Mouse (Mus musculus) heart, embryonic 14.5 days (tissue): ENCODE results near the gene Hist1h2bn. TPM values are rescaled to one million over a fixed set of nuclear protein-coding genes. Genes with fewer than 3 reads are reported as not detected.
"Not testable (repeated sequence)": the region's sequence is repeated elsewhere in the genome, so short reads cannot be mapped to it uniquely, and the experiment has no call there.

Experiments used
- ATAC-seq: fragments of 200-750 bp; cut with Nextera tagmentation; 2 replicates; pipeline ENCODE4 v1.8.0; 2017; ENCODE audit warnings: low read depth, moderate TSS enrichment; ENCODE audit not compliant: insufficient number of reproducible peaks, insufficient read depth, low FRiP score
- H3K27ac ChIP-seq, 2 experiments: fragments of 200-500 bp in 1 of 2; fragments of 300-500 bp in 1 of 2; sonication (generic) in 1 of 2; replicated peaks in 1 of 2; 2 replicates each; pipeline ENCODE4 v1.5.1; 2012 to 2014; ENCODE audit warnings: low read depth in 2 of 2, low read length in 2 of 2, control low read depth in 1 of 2, mild to moderate bottlenecking in 1 of 2, mixed read lengths in 1 of 2; ENCODE audit not compliant: control insufficient read depth in 1 of 2, insufficient read depth in 1 of 2
- H3K27me3 ChIP-seq: fragments of 300-500 bp; sonication (generic); 2 replicates; pipeline ENCODE4 v1.6.1; 2014; ENCODE audit warnings: mild to moderate bottlenecking, low read length, control low read depth; ENCODE audit not compliant: control insufficient read depth, insufficient read depth
- H3K36me3 ChIP-seq: fragments of 300-500 bp; sonication (generic); 2 replicates; pipeline ENCODE4 v1.6.1; 2014; ENCODE audit warnings: mild to moderate bottlenecking, control low read depth, low read length, mixed read lengths; ENCODE audit not compliant: control insufficient read depth, insufficient read depth
- H3K4me1 ChIP-seq, 2 experiments: fragments of 200-500 bp in 1 of 2; fragments of 300-500 bp in 1 of 2; sonication (generic) in 1 of 2; 2 replicates each; pipeline ENCODE4 v1.6.1; 2012 to 2014; ENCODE audit warnings: low read length in 2 of 2, control low read depth in 1 of 2, mixed read lengths in 1 of 2; ENCODE audit not compliant: control insufficient read depth in 2 of 2, insufficient read depth in 2 of 2
- H3K4me2 ChIP-seq: fragments of 300-500 bp; sonication (generic); 2 replicates; pipeline ENCODE4 v1.6.1; 2014; ENCODE audit warnings: mild to moderate bottlenecking, low read length
- H3K4me3 ChIP-seq, 2 experiments: fragments of 200-500 bp in 1 of 2; fragments of 300-500 bp in 1 of 2; sonication (generic) in 1 of 2; 2 replicates each; pipeline ENCODE4 v1.5.1; 2012 to 2014; ENCODE audit warnings: low read length in 2 of 2, mild to moderate bottlenecking in 2 of 2, control low read depth in 1 of 2, low read depth in 1 of 2, moderate library complexity in 1 of 2; ENCODE audit not compliant: control insufficient read depth in 1 of 2, insufficient read depth in 1 of 2
- H3K9ac ChIP-seq: fragments of 300-500 bp; sonication (generic); 2 replicates; pipeline ENCODE4 v1.6.1; 2014; ENCODE audit warnings: mild to moderate bottlenecking, low read length
- H3K9me3 ChIP-seq: fragments of 300-500 bp; sonication (generic); 2 replicates; pipeline ENCODE4 v1.6.1; 2016; ENCODE audit warnings: low read length, control low read depth; ENCODE audit not compliant: control insufficient read depth
- WGBS: fragments of 180-500 bp; shearing (Covaris S2); extraction: QIAGEN DNeasy Blood & Tissue Kit; methylation state at CpG from one replicate; pipeline ENCODE4 v1.1.7; 2014; 5-methylcytosine and 5-hydroxymethylcytosine counted together
- polyA plus RNA-seq: library from polyadenylated mRNA; unstranded; fragments of >200 nt; fragmentation: Nextera tagmentation; extraction: Ambion mirVana; gene quantifications from 2 replicates; pipeline ENCODE4 v1.2.1, GENCODE M21; 2014

The Hist1h2bn gene
- polyA plus RNA-seq, 1 experiment from 2014 or later = 2.2 TPM

DNA sequence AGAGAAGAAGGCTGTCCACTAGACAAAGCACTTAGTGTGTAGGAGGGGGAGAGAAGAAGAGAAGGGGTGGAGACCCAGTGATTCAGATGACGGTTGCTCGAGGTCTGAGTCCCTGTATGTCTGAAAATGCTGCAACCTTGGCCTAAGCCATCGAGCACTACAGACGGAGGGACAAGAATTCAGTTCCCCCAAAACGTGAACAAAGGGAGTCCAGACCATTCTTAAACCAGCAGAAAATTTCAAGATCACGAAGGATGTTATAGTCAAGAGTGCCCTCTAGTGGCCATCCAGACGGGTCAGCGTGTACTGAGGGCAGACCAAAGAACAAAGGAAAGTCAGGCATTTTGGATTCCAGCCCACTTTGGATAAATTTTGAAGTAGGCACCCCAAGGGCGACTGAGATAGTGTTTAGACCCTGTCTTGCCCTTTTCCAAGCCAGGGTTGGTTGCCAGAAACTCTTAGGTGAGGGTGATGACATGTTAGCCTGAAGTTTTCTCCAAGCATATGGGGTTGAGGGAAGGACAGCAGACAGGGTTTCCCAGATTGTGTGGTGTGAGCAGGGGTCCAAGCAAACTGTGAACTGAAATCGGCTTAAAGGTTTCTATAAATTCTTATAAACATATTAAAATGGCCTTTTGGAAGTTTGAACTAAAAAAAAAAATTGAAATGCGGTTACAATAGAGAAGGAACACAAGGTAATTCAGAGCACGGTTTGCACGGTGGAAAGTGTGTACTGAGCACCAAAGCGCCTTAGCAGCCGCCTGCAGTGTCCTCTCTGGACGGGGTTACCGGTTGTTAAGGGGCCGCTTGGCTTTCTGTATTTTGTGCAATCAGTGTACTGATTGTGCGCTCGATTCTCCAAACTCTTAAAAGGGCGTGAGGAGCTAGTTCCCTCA, 19.7 kb upstream of the Hist1h2bn start:
- H3K4me2 ChIP-seq = peak overlapping the region; percentile 73
- peak overlapping the region; percentile 80 to 92 for H3K27ac ChIP-seq
- H3K9me3 ChIP-seq = no peaks in the 10 kb centered on the region
- WGBS = under 1% methylated on average over 21 of the region's 21 CpGs
- H3K4me3 ChIP-seq = peak overlapping the region; percentile 47 to 51
- ATAC-seq = peak; percentile 64
- H3K36me3 ChIP-seq = no peaks in the 10 kb centered on the region
- peak overlapping the region; percentile 79 for H3K9ac ChIP-seq
- H3K27me3 ChIP-seq = no peaks in the 10 kb centered on the region
- peaks cover 0 to 6% of the 10 kb centered on the region in 2 experiments; a peak in 1 of 4 replicates for H3K4me1 ChIP-seq

DNA sequence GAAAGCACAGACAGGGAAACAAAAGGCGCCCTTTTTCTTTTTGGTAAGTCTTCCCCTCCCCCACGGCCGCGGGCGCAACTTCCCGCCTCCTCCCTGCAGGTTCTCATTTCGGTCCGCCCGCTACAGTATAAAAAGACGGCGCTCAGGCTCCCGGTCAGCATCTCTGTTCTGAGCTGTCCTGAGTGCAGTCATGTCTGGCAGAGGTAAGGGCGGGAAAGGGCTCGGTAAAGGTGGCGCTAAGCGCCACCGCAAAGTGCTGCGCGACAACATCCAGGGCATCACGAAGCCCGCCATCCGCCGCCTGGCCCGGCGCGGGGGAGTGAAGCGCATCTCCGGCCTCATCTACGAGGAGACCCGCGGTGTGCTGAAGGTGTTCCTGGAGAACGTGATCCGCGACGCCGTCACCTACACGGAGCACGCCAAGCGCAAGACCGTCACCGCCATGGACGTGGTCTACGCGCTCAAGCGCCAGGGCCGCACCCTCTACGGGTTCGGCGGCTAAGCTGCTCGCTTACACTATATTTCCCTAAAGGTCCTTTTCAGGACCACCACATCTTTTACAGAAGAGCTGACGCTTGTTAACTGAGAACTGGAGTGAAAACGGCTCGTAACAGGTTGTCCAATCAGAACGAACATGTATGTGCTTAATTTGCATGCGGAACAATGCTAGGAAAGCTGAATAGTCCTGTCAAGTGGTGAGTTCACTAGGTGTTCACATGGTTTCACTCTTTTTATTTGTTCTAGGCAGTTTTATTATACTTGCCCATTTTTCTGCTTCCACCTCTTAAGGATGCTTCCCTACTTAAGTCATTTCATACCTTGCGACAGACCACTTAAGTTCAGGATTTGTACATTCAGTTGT, 18.8 kb upstream of the Hist1h2bn start, which contains the start of gene Hist1h4j:
Gene Hist1h4j (plus strand): TSS at position 159 of the 862 bp plus-strand sequence.
- H3K36me3 ChIP-seq, H3K27me3 ChIP-seq, H3K4me1 ChIP-seq, H3K9me3 ChIP-seq: not testable (repeated sequence)
- H3K4me3 ChIP-seq = peak within 1 kb of the TSS; percentile 47 to 51
- peak within 1 kb of the TSS; percentile 79 for H3K9ac ChIP-seq
- under 1% methylated on average over 38 of the region's 56 CpGs for WGBS
- H3K4me2 ChIP-seq = peak within 1 kb of the TSS; percentile 73
- ATAC-seq = peak; percentile 84
- H3K27ac ChIP-seq = peak within 1 kb of the TSS; percentile 80 to 92

DNA sequence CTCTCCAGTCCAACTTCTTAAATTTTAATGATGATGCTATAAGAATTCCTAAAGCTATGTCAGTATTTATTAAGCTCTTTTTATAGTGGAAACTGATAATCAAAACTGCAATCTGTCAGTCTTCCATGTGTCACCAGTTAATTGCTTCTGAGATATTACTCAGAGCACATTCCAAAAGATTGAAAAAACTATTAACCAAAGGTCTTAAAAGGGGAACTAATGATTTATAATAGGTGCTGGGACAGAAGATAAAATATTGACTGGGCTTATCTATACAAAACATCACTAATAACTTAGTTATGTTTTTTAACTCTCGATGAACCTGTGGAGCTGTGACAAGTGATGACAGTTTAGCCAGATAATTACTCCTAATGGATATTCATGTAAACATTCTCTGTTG, 8.9 kb upstream of the Hist1h2bn start:
- no peak overlapping the region for H3K4me3 ChIP-seq

DNA sequence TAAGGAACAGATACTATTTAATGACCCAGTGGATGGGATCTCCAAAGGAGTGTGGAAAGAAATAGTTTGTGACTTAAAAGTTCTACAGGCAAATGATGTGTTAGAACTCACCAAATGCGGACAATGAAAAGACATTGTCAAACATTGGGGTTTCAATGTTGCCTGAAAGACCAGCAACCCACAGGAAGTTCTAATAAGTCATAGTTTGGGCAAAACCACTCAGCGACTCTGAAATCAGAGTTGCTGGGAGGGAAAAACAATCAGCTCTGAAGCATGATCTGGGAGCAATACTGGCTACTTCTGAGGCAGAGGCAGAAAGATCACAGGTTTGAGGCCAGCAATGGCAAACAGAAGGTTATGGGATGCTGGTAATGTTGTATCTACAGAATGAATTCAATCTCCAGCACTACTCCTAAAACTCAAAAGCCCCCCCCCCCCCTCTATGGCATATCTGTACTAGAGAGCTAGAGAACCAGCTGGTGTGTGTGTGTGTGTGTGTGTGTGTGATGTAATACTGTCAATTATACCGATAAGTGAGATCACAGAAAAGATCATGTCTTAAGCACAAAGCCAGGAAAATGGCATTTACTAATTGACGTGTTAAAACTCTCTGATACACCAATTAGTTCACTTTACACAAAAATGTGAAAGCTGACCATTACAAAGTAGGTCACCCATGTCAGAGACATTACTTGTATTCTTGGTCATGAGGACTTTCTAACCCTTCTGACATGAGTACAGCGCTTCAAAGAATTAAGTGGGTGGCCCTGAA, 4.3 kb upstream of the Hist1h2bn start:
- Histone ChIP-seq H3K27me3 (no peaks in the 10 kb centered on the region), H3K27ac (peak overlapping the region; percentile 77 to 85; a peak in 3 of 4 replicates), H3K4me2 (peak overlapping the region; percentile 67), H3K4me1 (peaks cover 2 to 25% of the 10 kb centered on the region in 2 experiments; a peak in 3 of 4 replicates), H3K36me3 (no peaks in the 10 kb centered on the region), H3K9me3 (no peaks in the 10 kb centered on the region), H3K4me3 (peak overlapping the region; percentile 47 to 65), H3K9ac (peak overlapping the region; percentile 75)
- 10% methylated on average over 5 of the region's 5 CpGs for whole genome bisulfite sequencing
- ATAC-seq = no peak

More for the DNA sequence above, 8.9 kb upstream of the Hist1h2bn start:
- Histone ChIP-seq H3K27me3 (no peaks in the 10 kb centered on the region), H3K4me1 (peaks cover 2 to 5% of the 10 kb centered on the region in 2 experiments; a peak in 1 of 4 replicates), H3K9me3 (no peaks in the 10 kb centered on the region), H3K9ac (no peak overlapping the region), H3K4me2 (no peak overlapping the region), H3K27ac (no peak overlapping the region), H3K36me3 (no peaks in the 10 kb centered on the region)
- 78% methylated on average over 1 of the region's 1 CpGs for WGBS
- ATAC-seq = no peak

DNA sequence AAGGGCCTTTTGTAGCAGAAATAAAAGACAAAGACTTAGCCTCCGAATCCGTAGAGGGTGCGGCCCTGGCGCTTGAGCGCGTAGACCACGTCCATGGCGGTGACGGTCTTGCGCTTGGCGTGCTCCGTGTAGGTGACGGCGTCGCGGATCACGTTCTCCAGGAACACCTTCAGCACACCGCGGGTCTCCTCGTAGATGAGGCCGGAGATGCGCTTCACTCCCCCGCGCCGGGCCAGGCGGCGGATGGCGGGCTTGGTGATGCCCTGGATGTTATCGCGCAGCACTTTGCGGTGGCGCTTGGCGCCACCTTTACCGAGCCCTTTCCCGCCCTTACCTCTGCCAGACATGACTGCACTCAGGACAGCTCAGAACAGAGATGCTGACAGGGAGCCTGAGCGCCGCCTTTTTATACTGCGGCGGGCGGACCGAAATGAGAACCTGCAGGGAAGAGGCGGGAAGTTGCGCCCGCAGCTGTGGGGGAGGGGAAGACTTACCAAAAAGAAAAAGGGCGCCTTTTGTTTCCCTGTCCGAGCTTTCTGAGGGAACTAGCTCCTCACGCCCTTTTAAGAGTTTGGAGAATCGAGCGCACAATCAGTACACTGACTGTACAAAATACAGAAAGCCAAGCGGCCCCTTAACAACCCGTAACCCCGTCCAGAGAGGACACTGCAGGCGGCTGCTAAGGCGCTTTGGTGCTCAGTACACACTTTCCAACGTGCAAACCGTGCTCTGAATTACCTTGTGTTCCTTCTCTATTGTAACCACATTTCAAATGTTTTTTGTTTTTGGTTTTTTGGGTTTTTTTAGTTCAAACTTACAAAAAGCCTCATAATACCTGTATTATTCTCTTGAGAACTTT, 3.5 kb upstream of the Hist1h2bn start, which contains the start of gene Hist1h4k:
Gene Hist1h4k (minus strand): TSS at position 347 of the 859 bp plus-strand sequence.
- under 1% methylated on average over 37 of the region's 56 CpGs for WGBS
- not testable (repeated sequence) for H3K27me3 ChIP-seq, H3K9me3 ChIP-seq, H3K36me3 ChIP-seq
- peak within 1 kb of the TSS; percentile 67 for H3K4me2 ChIP-seq
- H3K9ac ChIP-seq = peak within 1 kb of the TSS; percentile 75
- peak within 1 kb of the TSS; percentile 47 to 65 for H3K4me3 ChIP-seq
- peak within 1 kb of the TSS; percentile 85 to 92 for H3K27ac ChIP-seq
- peak; percentile 70 for ATAC-seq
- H3K4me1 ChIP-seq = peaks cover 2 to 25% of the 10 kb centered on the region in 2 experiments; a peak in 3 of 4 replicates

GRCm38 (mm10) chr13:21751417-21751816, 2.5 kb upstream of the Hist1h2bn start:
- H3K9me3 ChIP-seq = no peaks in the 10 kb centered on the region
- peaks cover 2 to 28% of the 10 kb centered on the region in 2 experiments; a peak in 3 of 4 replicates for H3K4me1 ChIP-seq
- H3K36me3 ChIP-seq = no peaks in the 10 kb centered on the region
- H3K4me3 ChIP-seq = no peak overlapping the region
- ATAC-seq = no peak
- H3K9ac ChIP-seq = no peak overlapping the region
- H3K27ac ChIP-seq = peak overlapping the region in 1 of 2 experiments; percentile 88; a peak in 1 of 4 replicates
- no peak overlapping the region for H3K4me2 ChIP-seq
- H3K27me3 ChIP-seq = no peaks in the 10 kb centered on the region
